Mouse (Mus musculus): ENCODE data around the gene Plcb4. TPM values are rescaled to one million over a fixed set of nuclear protein-coding genes. Genes with fewer than 3 reads are reported as not detected.

Gene Plcb4
- polyA plus RNA-seq (2015; fragmentation: Nextera tagmentation; extraction: Ambion mirVana): 18.6 and 19.4 TPM in 2 replicates

DNA sequence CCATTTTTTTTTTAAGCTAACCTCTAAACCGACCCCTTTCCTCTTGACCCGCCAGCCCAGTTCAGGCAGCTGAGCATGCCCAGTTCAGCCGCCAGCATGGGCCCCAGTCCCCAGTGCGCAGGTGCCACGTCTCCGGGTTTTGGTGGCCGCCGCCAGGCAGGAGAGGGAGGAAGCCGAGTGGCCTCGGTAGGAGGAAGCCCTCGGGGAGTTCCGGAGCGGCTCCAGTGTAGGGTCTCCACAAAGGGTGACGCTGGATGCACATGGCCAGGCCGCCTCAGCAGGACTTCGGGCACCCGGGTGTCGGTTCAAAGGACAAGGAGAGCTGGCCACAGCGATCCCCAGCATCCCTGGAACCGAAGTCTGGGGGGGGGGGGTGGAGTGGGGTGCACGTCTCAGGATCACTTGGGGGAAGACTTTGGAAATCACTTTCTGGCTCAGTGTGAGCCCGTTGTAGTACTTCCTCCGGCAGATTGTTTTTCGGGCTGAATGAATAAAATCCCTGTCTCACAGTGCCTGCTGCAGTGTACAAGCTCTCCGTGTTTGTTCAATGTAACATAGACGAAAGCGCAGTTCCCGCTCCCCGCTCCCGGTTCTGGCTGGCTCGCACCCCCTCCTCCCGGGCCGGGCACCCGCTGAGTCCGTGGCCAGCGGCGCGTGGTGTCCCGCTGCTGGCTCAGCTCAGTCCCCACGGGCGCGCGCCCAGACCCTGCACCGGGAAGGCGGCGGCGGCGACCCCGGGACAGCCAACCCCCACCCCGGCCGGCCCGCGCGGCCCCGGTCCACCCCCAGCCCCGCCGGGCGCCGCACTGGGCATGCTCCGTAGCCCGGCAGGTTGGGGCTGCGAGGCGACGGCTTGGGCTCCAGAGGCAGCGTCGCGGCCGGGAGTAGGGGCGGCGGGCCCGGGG lies at the start of gene Plcb4:
Gene Plcb4 (plus strand): TSS at position 526 of the 905 bp plus-strand sequence.
- Histone ChIP-seq H3K4me1 (peaks cover 9% of the 10 kb centered on the region), H3K27me3 (no peaks in the 10 kb centered on the region), H3K4me3 (peak within 1 kb of the TSS; percentile 78), H3K9ac (peak within 1 kb of the TSS; percentile 91), H3K27ac (peak within 1 kb of the TSS; percentile 97), H3K9me3 (replicated peaks) (no peaks in the 10 kb centered on the region), H3K4me2 (peak within 1 kb of the TSS; percentile 68), H3K36me3 (ENCODE audit: poor library complexity, severe bottlenecking) (no peaks in the 10 kb centered on the region)
- whole genome bisulfite sequencing: under 1% methylated on average over 64 of the region's 71 CpGs
- peak; percentile 96 for ATAC-seq

DNA sequence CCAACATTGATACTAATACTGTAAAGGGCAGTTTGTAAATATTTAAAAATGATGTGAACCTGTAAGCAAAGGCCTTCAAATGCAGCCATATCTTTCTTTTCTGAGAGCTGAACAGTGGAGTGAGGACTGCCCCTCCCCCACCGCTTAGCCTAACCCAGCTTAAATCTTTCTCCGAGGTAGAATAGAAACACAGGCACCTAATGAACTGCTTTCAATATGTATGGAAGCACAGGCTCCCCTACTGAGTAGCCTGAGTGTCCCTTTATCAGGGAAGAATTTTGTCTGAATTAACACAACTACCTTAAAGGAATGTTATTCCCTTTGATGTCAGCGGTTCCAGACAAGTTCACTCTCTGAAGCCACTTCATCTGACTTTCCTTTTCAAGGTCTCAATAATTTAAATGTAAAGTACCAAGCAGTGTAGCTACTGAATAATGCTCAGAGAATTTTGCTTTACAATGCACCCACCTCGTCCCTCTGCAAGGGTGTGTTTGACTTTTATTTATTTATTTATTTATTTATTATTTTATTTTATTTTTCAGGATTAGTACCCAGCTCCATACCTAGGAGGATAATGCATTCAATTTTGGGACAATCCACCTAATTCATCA lies 44.1 kb upstream of the Plcb4 start:
- Histone ChIP-seq H3K4me1 (peaks cover 5% of the 10 kb centered on the region; the same call in 1 of the 2 replicates), H3K4me3 (no peak overlapping the region), H3K27me3 (no peaks in the 10 kb centered on the region), H3K36me3 (ENCODE audit: poor library complexity, severe bottlenecking) (no peaks in the 10 kb centered on the region), H3K4me2 (no peak overlapping the region), H3K9me3 (replicated peaks) (no peaks in the 10 kb centered on the region), H3K9ac (no peak overlapping the region), H3K27ac (no peak overlapping the region)
- ATAC-seq: peak; percentile 51; the same call in 1 of the 2 replicates
- 3% methylated on average over 4 of the region's 4 CpGs for WGBS

DNA sequence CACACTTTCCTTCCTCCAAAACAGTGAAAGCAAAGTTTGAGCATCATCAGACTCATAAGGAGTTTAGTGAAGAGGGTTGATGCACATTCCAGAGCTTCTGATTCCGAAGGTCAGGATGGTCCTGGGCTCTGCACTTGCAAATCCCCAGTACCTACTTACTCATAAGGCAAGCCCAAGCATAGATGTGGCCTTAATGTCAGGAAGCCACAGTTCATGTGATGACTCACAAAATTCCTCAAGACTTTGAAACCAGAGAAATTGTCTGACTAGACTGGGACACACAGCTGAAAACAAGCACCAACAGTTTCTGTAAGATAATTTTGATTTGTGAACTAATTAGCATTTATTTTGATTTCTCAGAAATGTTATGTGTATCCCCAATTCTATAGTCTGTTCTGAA lies 42.7 kb upstream of the Plcb4 start:
- no peaks in the 10 kb centered on the region for H3K27me3 ChIP-seq
- WGBS: 85% methylated on average over 1 of the region's 1 CpGs
- no peak overlapping the region for H3K4me3 ChIP-seq
- ATAC-seq: no peak
- peaks cover 8% of the 10 kb centered on the region; the same call in 1 of the 2 replicates for H3K4me1 ChIP-seq
- H3K4me2 ChIP-seq: no peak overlapping the region
- H3K9ac ChIP-seq: no peak overlapping the region
- H3K27ac ChIP-seq: no peak overlapping the region
- H3K36me3 ChIP-seq (ENCODE audit: poor library complexity, severe bottlenecking): no peaks in the 10 kb centered on the region
- H3K9me3 ChIP-seq (replicated peaks): no peaks in the 10 kb centered on the region

DNA sequence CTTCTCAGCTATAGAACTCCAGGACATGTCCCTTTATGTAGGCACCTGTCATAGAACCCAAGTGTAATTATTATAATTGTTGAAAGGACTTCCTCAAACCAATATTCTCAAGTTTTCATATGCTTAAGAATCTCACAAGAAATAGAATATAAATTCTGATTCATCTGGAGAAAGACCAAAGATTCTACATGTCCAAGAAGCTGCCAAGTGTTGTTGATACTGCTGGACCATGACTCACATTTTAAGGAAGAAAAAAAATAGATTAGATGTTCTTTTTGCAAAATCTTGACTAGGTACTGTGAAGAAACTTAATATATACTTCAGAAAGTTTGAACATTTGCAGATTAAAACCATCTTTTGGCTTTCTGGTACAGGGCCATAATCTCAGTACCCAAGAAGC lies 40.3 kb upstream of the Plcb4 start:
- Histone ChIP-seq H3K4me2 (no peak overlapping the region), H3K9ac (no peak overlapping the region), H3K27ac (no peak overlapping the region), H3K36me3 (ENCODE audit: poor library complexity, severe bottlenecking) (no peaks in the 10 kb centered on the region), H3K9me3 (replicated peaks) (no peaks in the 10 kb centered on the region), H3K27me3 (no peaks in the 10 kb centered on the region), H3K4me1 (peaks cover 8% of the 10 kb centered on the region; the same call in 1 of the 2 replicates), H3K4me3 (no peak overlapping the region)
- no peak for ATAC-seq

DNA sequence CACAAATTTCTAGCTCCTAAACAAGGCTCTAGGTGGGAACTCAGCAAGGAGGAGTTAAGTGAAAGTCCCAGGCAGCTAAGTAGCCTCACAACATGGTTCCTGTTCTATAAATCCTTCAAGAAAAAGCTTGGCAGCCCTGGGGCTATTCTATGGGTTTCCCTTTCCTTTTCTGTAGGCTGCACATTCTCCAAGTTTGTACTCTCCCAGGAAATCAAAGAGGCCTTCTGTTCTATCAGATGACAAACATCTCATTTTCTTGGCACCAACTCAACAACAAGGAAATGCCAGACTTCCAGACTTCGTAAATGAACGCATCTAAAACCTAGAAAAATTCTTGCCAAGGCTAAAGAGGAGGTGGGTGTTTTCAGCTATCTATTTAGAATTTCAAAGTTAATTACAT lies 38.9 kb upstream of the Plcb4 start:
- Histone ChIP-seq H3K4me2 (no peak overlapping the region), H3K9me3 (replicated peaks) (no peaks in the 10 kb centered on the region), H3K27ac (no peak overlapping the region), H3K27me3 (no peaks in the 10 kb centered on the region), H3K9ac (no peak overlapping the region), H3K4me1 (0 out of 2 replicates have a peak, but pooled peaks cover 3% of the 10 kb centered on the region), H3K4me3 (no peak overlapping the region), H3K36me3 (ENCODE audit: poor library complexity, severe bottlenecking) (no peaks in the 10 kb centered on the region)
- peak; percentile 43; the same call in 1 of the 2 replicates for ATAC-seq
- WGBS: 72% methylated on average over 2 of the region's 2 CpGs

DNA sequence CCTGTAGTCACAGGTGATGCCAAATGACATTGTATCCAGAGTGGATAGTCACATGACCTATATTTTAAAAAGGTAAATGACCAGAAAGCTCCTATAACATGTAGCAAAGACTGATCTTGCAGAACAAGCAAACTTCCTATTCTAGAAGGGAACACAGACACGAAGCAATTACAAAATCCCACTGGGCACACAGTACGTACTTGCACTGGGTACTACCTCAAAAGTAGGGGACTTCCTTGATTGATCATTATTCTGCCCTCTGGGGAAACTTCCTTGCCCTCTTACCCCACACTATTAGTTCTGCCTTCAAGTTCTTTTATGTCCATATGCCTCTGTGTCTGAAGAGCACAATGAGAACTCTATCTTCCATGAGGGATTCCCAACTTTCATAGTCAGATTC lies 31.0 kb upstream of the Plcb4 start:
- no peak for ATAC-seq
- no peak overlapping the region for H3K27ac ChIP-seq
- H3K4me2 ChIP-seq: no peak overlapping the region
- H3K9me3 ChIP-seq (replicated peaks): no peaks in the 10 kb centered on the region
- H3K27me3 ChIP-seq: no peaks in the 10 kb centered on the region
- H3K4me3 ChIP-seq: no peak overlapping the region
- 78% methylated on average over 2 of the region's 2 CpGs for WGBS
- H3K4me1 ChIP-seq: no peaks in the 10 kb centered on the region
- H3K36me3 ChIP-seq (ENCODE audit: poor library complexity, severe bottlenecking): no peaks in the 10 kb centered on the region
- H3K9ac ChIP-seq: no peak overlapping the region

DNA sequence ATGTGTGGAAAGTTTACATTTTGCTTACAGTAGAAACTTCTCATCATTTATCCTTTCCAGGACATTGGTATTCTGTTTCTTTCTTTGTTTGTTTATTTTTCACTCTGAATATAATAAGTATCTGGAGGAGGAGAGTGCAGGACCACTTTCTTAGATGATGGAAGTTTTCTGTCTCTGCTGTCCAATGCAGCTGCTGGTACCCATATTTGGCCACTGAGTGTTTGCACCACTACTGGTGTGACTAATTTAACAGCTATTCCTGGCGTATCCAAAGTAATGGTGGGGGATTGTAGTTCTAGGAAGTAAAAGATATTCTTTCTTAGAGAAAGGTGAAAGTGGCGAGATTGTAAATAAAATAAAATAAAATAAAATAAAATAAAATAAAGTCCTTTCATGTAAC lies 21.6 kb upstream of the Plcb4 start:
- WGBS: 89% methylated on average over 2 of the region's 2 CpGs
- H3K36me3 ChIP-seq (ENCODE audit: poor library complexity, severe bottlenecking): no peaks in the 10 kb centered on the region
- H3K4me3 ChIP-seq: no peak overlapping the region
- H3K4me1 ChIP-seq: no peaks in the 10 kb centered on the region
- ATAC-seq: no peak
- H3K4me2 ChIP-seq: no peak overlapping the region
- H3K9ac ChIP-seq: no peak overlapping the region
- no peak overlapping the region for H3K27ac ChIP-seq
- H3K9me3 ChIP-seq (replicated peaks): no peaks in the 10 kb centered on the region
- H3K27me3 ChIP-seq: no peaks in the 10 kb centered on the region

DNA sequence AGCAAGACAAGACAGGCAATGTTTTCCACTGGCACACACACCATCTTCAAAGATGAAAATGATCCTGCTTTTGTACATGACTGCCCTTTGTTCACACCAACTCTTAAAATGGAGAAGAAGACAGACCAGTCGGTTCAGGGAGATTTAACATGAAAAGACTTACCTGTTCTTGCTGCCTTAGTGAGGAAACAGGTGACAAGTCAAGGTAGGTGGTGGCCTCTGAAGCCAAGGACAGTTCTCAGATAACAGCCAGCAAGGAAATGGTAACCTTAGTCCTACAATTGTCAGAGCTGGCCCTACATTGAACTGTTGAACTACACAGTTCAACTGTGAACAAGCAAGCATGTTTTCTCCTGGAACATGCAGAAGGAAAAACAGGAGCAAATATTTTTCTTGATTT lies 17.8 kb upstream of the Plcb4 start:
- ATAC-seq: no peak
- Histone ChIP-seq H3K4me1 (no peaks in the 10 kb centered on the region), H3K27me3 (no peaks in the 10 kb centered on the region), H3K9me3 (replicated peaks) (no peaks in the 10 kb centered on the region; the same call in 1 of the 2 replicates), H3K36me3 (ENCODE audit: poor library complexity, severe bottlenecking) (no peaks in the 10 kb centered on the region), H3K27ac (no peak overlapping the region), H3K4me2 (no peak overlapping the region), H3K9ac (no peak overlapping the region), H3K4me3 (no peak overlapping the region)
- 87% methylated on average over 1 of the region's 1 CpGs for WGBS

DNA sequence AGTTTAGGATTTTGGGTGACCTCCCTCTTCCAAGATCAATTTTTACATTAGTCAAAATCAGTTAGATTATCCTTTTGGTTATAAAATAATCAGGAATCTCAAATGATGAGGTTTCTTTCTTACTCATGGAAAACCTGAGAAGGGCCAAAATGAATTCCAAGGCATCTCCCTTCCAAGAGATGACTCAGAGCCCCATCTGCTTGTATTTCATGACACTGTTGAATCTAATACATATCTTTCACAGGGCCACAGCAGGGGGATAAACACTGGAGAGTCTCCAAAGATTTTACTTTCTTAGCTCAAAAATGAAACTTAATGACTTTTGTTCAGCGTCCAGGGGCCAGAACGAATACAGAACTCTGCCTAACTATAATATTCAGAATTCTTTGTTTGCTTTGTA lies 17.2 kb upstream of the Plcb4 start:
- ATAC-seq: no peak
- H3K9me3 ChIP-seq (replicated peaks): no peaks in the 10 kb centered on the region; the same call in 1 of the 2 replicates
- H3K4me1 ChIP-seq: no peaks in the 10 kb centered on the region
- WGBS: 91% methylated on average over 2 of the region's 2 CpGs
- no peaks in the 10 kb centered on the region for H3K27me3 ChIP-seq
- H3K4me3 ChIP-seq: no peak overlapping the region
- no peak overlapping the region for H3K4me2 ChIP-seq
- H3K27ac ChIP-seq: no peak overlapping the region
- no peaks in the 10 kb centered on the region for H3K36me3 ChIP-seq (ENCODE audit: poor library complexity, severe bottlenecking)
- no peak overlapping the region for H3K9ac ChIP-seq

DNA sequence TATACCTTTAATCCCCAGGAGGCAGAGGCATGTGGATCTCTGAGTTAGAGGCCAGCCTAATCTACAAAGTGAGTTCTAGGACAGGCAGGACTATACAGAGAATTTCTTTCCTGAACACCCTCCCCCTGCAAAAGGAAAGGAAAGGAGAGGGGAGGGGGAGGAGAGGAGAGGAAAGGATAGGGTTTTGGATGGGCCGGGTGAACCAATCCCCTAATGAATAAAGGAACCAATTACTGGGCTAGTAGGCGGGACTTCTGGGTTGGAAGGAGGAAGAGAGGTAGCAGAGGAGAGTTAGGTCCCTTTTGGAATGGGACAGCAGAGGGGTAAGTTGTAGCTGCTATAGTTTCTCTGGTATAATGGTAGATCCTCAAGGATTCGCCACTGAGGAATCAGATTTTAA lies 12.6 kb upstream of the Plcb4 start:
- H3K4me1 ChIP-seq: no peaks in the 10 kb centered on the region
- no peaks in the 10 kb centered on the region for H3K36me3 ChIP-seq (ENCODE audit: poor library complexity, severe bottlenecking)
- ATAC-seq: no peak
- H3K4me2 ChIP-seq: no peak overlapping the region
- H3K9ac ChIP-seq: no peak overlapping the region
- WGBS: 76% methylated on average over 3 of the region's 3 CpGs
- H3K27me3 ChIP-seq: no peaks in the 10 kb centered on the region
- H3K27ac ChIP-seq: no peak overlapping the region
- no peaks in the 10 kb centered on the region; the same call in 1 of the 2 replicates for H3K9me3 ChIP-seq (replicated peaks)
- H3K4me3 ChIP-seq: no peak overlapping the region

DNA sequence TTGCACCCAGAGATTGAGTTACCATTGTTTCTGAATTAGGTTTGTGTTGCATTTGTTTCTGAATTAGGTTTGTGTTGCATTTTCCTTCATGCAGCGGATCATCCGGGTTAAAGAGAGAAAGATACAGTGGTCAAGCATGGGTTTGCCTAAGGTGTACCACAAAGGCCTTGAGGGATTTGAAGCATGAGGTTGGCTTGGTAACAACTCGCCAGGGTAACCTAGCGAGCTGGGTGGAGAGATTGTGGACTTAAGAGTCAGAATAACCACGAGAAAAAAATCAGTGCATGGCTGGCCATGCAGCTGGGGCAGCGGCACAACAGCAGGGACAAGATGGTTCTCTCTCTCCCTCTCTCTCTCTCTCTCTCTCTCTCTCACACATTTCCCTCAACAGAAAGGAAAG lies 12.2 kb upstream of the Plcb4 start:
- 84% methylated on average over 6 of the region's 6 CpGs for WGBS
- no peaks in the 10 kb centered on the region for H3K27me3 ChIP-seq
- H3K4me1 ChIP-seq: no peaks in the 10 kb centered on the region
- no peak overlapping the region for H3K9ac ChIP-seq
- no peak for ATAC-seq
- no peak overlapping the region for H3K4me3 ChIP-seq
- H3K4me2 ChIP-seq: no peak overlapping the region
- no peak overlapping the region for H3K27ac ChIP-seq
- H3K36me3 ChIP-seq (ENCODE audit: poor library complexity, severe bottlenecking): no peaks in the 10 kb centered on the region
- no peaks in the 10 kb centered on the region; the same call in 1 of the 2 replicates for H3K9me3 ChIP-seq (replicated peaks)

DNA sequence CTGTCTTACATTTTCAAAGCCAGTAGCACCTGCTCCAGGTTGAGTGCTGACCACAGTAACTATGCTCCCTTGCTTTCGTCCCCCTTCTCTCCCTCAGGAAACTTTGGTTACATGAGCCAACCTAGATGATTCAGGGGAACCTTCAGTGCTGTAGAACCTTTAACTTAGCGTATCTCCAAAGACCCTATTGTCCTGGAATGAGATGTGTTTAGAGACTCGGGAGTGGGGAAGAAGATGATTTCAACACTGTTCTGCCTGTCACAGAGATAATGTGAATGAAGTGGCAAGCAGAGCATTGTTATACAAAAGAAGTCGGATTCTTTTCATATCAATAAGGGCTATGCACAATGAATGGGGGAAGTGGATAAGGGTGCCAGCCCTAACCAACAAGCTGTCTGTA lies 10.8 kb upstream of the Plcb4 start:
- no peaks in the 10 kb centered on the region for H3K36me3 ChIP-seq (ENCODE audit: poor library complexity, severe bottlenecking)
- no peak overlapping the region for H3K27ac ChIP-seq
- no peaks in the 10 kb centered on the region for H3K9me3 ChIP-seq (replicated peaks)
- no peaks in the 10 kb centered on the region for H3K27me3 ChIP-seq
- H3K4me1 ChIP-seq: no peaks in the 10 kb centered on the region
- no peak overlapping the region for H3K4me2 ChIP-seq
- ATAC-seq: no peak
- H3K9ac ChIP-seq: no peak overlapping the region
- H3K4me3 ChIP-seq: no peak overlapping the region
- WGBS: 77% methylated on average over 4 of the region's 4 CpGs

Measured in forebrain, embryonic 13.5 days (tissue).